Mouse (Mus musculus) gonadal fat pad, adult 2 months (tissue): ENCODE data around the gene Timm13. TPM values are rescaled to one million over a fixed set of nuclear protein-coding genes. Genes with fewer than 3 reads are reported as not detected.
A peak's percentile ranks its signal among the peaks of the same experiment; 100 is the strongest.

Experiments
- DNase-seq: peaks from one replicate; pipeline ENCODE4 v3.0.0-alpha.2; 2012; ENCODE audit warnings: low read depth
- polyA plus RNA-seq: library from polyadenylated mRNA; depleted of rRNA; stranded (reverse); fragments of >200 nt; gene quantifications from 2 replicates; pipeline ENCODE4 v1.2.3, GENCODE M21; 2012; rRNA removed

The Timm13 gene
- polyA plus RNA-seq, 1 experiment, result 184 TPM

GRCm38 (mm10) chr10:80862305-80862704, 38.5 kb downstream of the Timm13 start:
- no peak for DNase-seq

GRCm38 (mm10) chr10:80858350-80858935, 42.3 kb downstream of the Timm13 start:
- no peak for DNase-seq

DNA sequence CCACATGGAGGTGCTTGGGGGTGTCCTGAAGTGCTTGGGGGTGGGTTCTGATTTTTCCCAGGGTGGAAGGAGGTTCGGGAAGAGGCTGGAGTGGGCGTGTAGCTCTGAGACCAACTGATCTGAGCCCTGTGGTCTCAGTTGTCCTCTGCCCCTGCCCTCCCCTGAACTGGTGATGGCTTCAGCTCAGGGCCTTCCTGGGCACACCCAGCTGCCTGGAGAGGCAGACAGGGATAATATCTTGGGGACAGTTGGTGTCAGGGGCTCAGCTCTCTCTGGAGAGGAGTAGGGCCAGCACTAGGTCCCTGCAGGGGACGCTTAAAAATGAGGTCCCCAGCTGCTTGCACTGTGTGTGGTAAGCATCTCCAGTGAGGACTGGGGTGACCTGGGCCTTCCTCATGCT, 42.9 kb downstream of the Timm13 start:
- DNase-seq, result no peak

DNA sequence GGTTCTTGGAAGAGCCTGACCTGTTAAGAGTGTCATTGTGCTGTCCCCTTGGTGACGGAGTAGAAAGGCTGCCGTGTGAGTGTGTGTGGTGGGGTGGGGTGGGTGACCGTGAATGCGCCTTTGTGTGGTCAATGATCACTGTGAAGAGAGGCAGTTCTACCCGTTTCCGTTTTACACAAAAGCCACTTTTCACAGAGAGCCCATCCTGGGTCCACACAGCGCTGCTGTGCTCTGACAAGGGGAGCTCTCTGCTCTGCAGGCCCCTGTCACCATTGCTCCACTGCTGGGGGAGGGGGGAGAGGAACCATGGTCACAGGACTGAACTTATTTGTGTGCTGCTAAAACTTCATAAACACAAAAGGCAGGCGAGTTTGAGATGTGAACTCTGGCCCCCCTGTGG, 43.4 kb downstream of the Timm13 start:
- no peak for DNase-seq

GRCm38 (mm10) chr10:80856908-80857307, 43.9 kb downstream of the Timm13 start:
- DNase-seq, result no peak

DNA sequence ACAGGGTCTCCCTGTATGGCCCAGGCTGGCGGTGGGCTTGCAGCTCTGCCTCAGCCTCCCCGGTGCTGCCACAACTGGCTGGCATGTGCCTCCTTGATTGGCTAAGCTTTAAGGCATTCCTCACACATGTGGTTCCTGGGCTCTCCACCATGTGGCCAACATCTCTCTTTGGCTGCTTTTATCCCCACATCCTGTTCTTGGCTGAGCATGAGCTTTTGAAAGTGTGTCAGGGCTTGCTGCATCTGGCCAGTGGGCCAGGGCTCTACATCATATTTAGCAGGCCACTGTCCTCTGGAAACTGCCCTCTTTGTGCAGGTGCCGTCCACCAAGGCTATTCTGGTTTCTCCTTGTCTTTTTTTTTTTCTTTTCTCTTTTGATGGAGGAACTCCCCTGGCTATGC, 44.5 kb downstream of the Timm13 start:
- no peak for DNase-seq

DNA sequence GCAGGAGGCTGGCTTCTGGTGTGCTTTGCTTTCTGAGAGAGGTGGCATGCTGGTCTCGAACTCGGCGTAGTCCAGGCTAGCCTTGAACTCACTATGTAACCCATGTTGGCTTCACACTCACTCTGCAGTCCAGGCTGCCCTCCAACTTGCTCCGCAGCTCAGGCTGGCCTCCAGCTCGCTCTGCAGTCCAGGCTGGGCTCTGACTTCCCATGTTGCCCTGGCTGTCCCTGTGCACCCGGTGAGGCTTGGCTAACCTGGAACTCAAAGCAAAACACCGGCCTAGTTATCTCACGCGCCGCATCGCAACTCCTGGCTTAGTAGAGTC, 45.1 kb downstream of the Timm13 start:
- no peak for DNase-seq

DNA sequence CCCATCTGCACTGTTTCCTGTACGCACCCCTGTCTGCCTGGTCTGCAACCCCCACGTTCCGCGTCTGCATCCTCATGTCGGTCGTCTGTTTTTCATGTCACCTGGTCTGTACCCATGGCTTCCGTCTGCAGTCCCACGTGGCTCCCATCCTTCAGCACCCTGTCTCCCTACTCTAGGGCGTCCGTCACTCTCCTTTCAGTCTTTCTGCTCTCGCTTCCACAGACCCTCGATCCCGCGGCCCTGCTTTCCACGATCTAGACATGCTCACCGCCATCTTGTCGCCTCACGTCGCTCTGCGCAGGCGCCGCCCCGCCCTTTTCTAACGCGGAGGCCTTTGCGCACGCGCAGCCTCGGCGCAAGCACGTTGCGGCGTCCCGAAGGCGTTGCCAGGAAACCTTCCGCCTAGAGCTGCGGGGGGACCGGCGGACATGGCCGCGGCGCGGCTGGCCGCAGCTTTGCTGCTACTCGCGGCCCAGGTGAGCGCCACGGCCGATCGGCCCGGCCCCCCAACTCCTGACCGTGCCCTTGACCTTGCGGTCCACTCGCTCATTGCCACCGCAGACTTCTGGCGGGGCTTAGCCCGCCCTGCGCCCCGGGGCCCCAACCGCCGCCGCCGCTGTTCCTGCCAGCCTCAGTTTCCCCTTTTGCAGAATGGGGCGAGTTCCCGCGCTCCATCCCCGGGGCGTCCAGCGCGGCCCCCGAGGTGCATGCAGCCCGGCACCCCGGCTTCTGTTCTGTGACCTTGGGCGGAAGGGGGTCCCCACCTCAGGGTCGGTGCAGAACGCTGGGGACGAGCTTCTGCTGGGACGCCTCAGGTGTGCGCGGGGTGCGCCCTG, 45.6 kb downstream of the Timm13 start, which contains the start of the genes Lsm7 and Sppl2b:
Gene Lsm7 (minus strand): TSS at position 297 of the 836 bp plus-strand sequence.
Gene Sppl2b (plus strand): TSS at position 363 of the 836 bp plus-strand sequence.
- peak; percentile 45 for DNase-seq

Other genes with a start within 250 kb of the Timm13 start
- 74.5 and 89.2 TPM in 2 replicates for gene Btbd2, start 243.9 kb downstream of the Timm13 start, polyA plus RNA-seq
- 420 and 516 TPM in 2 replicates for gene Mknk2, start 222.9 kb downstream of the Timm13 start, polyA plus RNA-seq
- gene Mob3a, start 199.0 kb downstream of the Timm13 start, polyA plus RNA-seq, result 34.8 and 45.6 TPM in 2 replicates
- gene Izumo4, start 198.8 kb downstream of the Timm13 start, polyA plus RNA-seq, result 62.8 and 75.4 TPM in 2 replicates
- gene Ap3d1, start 158.7 kb downstream of the Timm13 start, polyA plus RNA-seq, result 149 and 151 TPM in 2 replicates
- 18.7 and 38.6 TPM in 2 replicates for gene Dot1l, start 145.8 kb downstream of the Timm13 start, polyA plus RNA-seq
- 20.1 and 33.9 TPM in 2 replicates for gene Sf3a2, start 102.8 kb downstream of the Timm13 start, polyA plus RNA-seq
- 44.2 and 56.6 TPM in 2 replicates for gene Plekhj1, start 102.3 kb downstream of the Timm13 start, polyA plus RNA-seq
- gene Amh, start 95.7 kb downstream of the Timm13 start, polyA plus RNA-seq, result 0.38 and 0.39 TPM in 2 replicates
- gene Jsrp1, start 87.5 kb downstream of the Timm13 start, polyA plus RNA-seq, result 0.22 and 0.63 TPM in 2 replicates
- 628 and 915 TPM in 2 replicates for gene Oaz1, start 74.3 kb downstream of the Timm13 start, polyA plus RNA-seq
- gene Lingo3, start 56.9 kb downstream of the Timm13 start, polyA plus RNA-seq, result 0.04 TPM in 1 of 2 replicates, not detected in the other
- gene Lsm7, start 45.8 kb downstream of the Timm13 start, polyA plus RNA-seq, result 80.4 and 114 TPM in 2 replicates
- gene Sppl2b, start 45.7 kb downstream of the Timm13 start, polyA plus RNA-seq, result 67.4 and 71.5 TPM in 2 replicates
- gene Tmprss9, start 29.1 kb downstream of the Timm13 start, polyA plus RNA-seq, result 0.12 and 0.13 TPM in 2 replicates
- gene Lmnb2, start 17.3 kb upstream of the Timm13 start, polyA plus RNA-seq, result 12.9 and 14.1 TPM in 2 replicates
- gene Gadd45b, start 29.1 kb upstream of the Timm13 start, polyA plus RNA-seq, result 14.7 and 15.3 TPM in 2 replicates
- 5.9 and 6.3 TPM in 2 replicates for gene Gng7, start 114.0 kb upstream of the Timm13 start, polyA plus RNA-seq
- not detected in 2 replicates for gene Diras1, start 124.7 kb upstream of the Timm13 start, polyA plus RNA-seq
- 31.0 and 34.3 TPM in 2 replicates for gene Slc39a3, start 136.5 kb upstream of the Timm13 start, polyA plus RNA-seq
- gene Sgta, start 159.2 kb upstream of the Timm13 start, polyA plus RNA-seq, result 197 and 235 TPM in 2 replicates
- gene Thop1, start 169.1 kb upstream of the Timm13 start, polyA plus RNA-seq, result 31.7 and 35.0 TPM in 2 replicates
- gene Creb3l3, start 197.9 kb upstream of the Timm13 start, polyA plus RNA-seq, result 0.41 and 0.61 TPM in 2 replicates
- gene Map2k2, start 204.9 kb upstream of the Timm13 start, polyA plus RNA-seq, result 132 and 176 TPM in 2 replicates
- gene Zbtb7a, start 234.3 kb upstream of the Timm13 start, polyA plus RNA-seq, result 30.0 and 49.1 TPM in 2 replicates